Mouse (Mus musculus): ENCODE data around the gene Gpr157. TPM values are rescaled to one million over a fixed set of nuclear protein-coding genes. Genes with fewer than 3 reads are reported as not detected.

The Gpr157 gene
- polyA plus RNA-seq, 1 experiment from 2014 or later: 0.26 TPM

DNA sequence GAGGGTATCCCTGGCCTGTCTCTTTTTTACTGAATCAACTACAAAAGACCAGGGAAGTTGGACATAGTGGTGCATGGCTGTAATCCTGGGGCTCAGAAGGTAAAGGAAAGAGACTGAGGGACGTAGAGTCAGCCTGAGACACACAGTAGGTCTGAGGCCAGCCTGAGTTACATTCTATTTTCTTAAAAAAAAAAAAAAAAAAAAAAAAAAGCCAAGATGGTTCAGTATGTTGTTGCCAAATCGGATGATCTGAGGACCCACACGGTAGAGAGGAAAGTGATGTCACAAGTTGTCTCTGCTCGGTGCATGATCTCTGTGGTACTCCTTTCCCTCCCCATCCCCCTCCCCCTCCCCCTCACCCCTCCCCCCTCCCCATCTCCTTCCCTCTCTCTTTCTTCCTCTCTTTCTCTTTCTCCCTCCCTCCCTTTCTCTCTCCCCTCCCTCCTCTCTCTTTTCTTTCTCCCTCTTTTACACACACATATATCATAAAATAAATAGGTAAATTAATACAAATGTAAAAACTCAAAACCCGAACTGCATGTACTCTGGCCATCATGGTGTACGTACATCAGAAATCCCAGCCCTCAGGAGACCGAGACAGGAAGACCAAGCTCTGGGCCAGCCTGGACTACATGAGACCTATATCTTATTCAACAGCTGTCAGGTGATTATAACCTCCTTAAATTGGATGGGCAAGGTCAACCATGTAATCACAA lies 50.4 kb downstream of the Gpr157 start:
- Histone ChIP-seq H3K9me3 (no peaks in the 10 kb centered on the region), H3K9ac (replicated peaks) (no peak overlapping the region), H3K27ac (no peak overlapping the region), H3K4me2 (replicated peaks) (peak overlapping the region; percentile 44; the same call in 1 of the 2 replicates), H3K27me3 (peaks cover 5% of the 10 kb centered on the region; the same call in 1 of the 2 replicates), H3K36me3 (no peaks in the 10 kb centered on the region), H3K4me1 (replicated peaks) (peaks cover 18% of the 10 kb centered on the region), H3K4me3 (replicated peaks) (no peak overlapping the region)
- 85% methylated on average over 7 of the region's 7 CpGs for WGBS
- ATAC-seq: peak; percentile 28

DNA sequence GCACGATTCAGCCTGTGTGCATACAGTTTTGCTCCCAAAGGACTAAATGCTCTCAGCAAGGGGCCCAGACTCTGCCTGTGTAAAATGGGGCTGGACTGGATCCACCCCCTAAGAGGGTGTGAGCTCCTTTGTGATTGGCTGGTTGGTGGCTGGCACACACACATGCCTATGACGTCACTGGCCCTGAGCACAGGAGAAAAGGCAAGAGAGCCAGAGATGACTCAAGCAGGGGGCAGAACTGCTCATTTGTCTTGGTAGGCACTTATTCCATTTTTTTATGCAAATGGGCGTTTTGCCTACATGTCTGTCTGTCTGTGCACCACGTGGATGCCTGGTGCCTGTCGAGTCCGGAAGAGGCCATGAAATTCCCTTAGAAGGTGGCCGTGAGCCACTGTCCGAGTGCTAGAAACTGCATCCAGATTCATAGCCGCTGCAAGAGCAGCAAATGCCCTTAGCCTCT lies 50.9 kb downstream of the Gpr157 start:
- peak; percentile 74 for ATAC-seq
- Histone ChIP-seq H3K4me3 (replicated peaks) (peak overlapping the region; percentile 30), H3K9ac (replicated peaks) (peak overlapping the region; percentile 50), H3K36me3 (no peaks in the 10 kb centered on the region), H3K27ac (no peak overlapping the region), H3K4me2 (replicated peaks) (peak overlapping the region; percentile 44), H3K9me3 (no peaks in the 10 kb centered on the region), H3K4me1 (replicated peaks) (peaks cover 13% of the 10 kb centered on the region), H3K27me3 (peaks cover 5% of the 10 kb centered on the region; the same call in 1 of the 2 replicates)
- WGBS: 22% methylated on average over 9 of the region's 9 CpGs

DNA sequence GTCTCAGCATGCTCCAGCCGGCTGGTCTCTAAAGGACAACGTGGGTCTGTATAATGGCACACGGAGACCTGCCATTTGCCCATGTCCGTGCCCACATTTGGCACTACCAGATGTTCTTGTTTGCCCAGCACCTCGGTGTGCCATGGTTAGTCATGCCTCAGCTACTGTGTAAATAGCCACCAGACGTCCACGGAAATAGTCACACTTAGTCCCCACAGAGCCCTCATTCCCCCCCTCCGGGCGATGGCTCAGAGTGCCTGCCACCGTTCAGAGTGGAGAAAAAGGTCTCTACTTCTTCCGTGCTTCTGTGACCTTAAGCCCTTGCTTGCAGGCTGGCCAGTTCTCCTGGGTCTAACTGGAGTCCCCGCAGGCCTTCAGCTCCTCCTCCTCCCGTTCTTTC lies 51.9 kb downstream of the Gpr157 start:
- Histone ChIP-seq H3K4me1 (replicated peaks) (peaks cover 11% of the 10 kb centered on the region; the same call in 1 of the 2 replicates), H3K4me2 (replicated peaks) (no peak overlapping the region), H3K27me3 (peaks cover 5% of the 10 kb centered on the region; the same call in 1 of the 2 replicates), H3K9ac (replicated peaks) (no peak overlapping the region), H3K4me3 (replicated peaks) (no peak overlapping the region), H3K36me3 (no peaks in the 10 kb centered on the region), H3K9me3 (no peaks in the 10 kb centered on the region), H3K27ac (no peak overlapping the region)
- ATAC-seq: no peak
- WGBS: 71% methylated on average over 13 of the region's 13 CpGs

DNA sequence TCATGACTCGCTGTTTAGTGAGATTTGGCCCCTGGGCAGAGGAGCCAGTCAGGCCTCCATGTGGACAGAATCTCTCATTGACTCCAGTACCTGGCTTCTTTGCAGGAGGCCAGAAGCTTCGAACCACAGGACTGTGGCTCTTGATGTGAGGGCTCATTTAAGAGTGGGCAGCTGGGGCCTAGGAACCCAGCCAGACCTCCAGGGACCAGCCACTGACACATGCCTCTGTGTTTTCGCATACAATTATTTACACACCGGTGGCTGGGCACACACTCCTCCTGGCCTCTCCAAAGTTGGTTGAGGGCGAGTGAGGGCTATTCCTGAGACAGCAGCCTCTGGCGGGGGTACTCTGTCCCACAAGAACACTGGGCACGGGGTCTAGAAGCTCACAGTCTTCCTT lies 53.2 kb downstream of the Gpr157 start:
- whole genome bisulfite sequencing: 68% methylated on average over 7 of the region's 7 CpGs
- H3K27ac ChIP-seq: no peak overlapping the region

DNA sequence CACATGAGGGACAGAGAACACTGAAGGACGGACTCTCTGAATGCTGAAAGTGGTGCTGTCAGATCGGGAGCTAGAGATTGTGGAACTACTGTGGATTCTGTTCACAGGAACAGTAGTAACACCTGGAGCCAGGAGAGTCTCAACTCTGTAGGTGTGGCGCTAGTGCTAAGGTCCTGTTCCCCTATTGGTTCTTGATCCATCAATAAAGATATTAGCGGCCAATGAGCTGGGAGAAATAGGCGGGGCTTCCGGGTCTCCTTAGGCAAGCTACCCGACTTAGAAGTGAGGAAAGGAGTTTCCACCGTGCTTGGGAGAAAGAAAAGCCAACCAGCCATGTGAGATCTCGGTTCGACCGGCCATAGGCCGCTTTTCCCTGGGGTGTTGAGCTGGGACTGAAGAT lies 57.1 kb downstream of the Gpr157 start:
- Histone ChIP-seq H3K4me1 (replicated peaks) (0 out of 2 replicates have a peak, but pooled peaks cover 4% of the 10 kb centered on the region), H3K4me2 (replicated peaks) (no peak overlapping the region), H3K9me3 (peaks cover 7% of the 10 kb centered on the region), H3K4me3 (replicated peaks) (no peak overlapping the region), H3K27me3 (peaks cover 3% of the 10 kb centered on the region; the same call in 1 of the 2 replicates), H3K9ac (replicated peaks) (no peak overlapping the region), H3K36me3 (no peaks in the 10 kb centered on the region), H3K27ac (no peak overlapping the region)
- ATAC-seq: no peak
- 25% methylated on average over 12 of the region's 12 CpGs for WGBS

More for the DNA sequence above, 53.2 kb downstream of the Gpr157 start:
- H3K27me3 ChIP-seq: peaks cover 5% of the 10 kb centered on the region; the same call in 1 of the 2 replicates
- no peak overlapping the region for H3K4me3 ChIP-seq (replicated peaks)
- no peak overlapping the region for H3K9ac ChIP-seq (replicated peaks)
- no peak overlapping the region for H3K4me2 ChIP-seq (replicated peaks)
- peaks cover 11% of the 10 kb centered on the region; the same call in 1 of the 2 replicates for H3K4me1 ChIP-seq (replicated peaks)
- ATAC-seq: no peak
- H3K36me3 ChIP-seq: no peaks in the 10 kb centered on the region
- no peaks in the 10 kb centered on the region for H3K9me3 ChIP-seq

DNA sequence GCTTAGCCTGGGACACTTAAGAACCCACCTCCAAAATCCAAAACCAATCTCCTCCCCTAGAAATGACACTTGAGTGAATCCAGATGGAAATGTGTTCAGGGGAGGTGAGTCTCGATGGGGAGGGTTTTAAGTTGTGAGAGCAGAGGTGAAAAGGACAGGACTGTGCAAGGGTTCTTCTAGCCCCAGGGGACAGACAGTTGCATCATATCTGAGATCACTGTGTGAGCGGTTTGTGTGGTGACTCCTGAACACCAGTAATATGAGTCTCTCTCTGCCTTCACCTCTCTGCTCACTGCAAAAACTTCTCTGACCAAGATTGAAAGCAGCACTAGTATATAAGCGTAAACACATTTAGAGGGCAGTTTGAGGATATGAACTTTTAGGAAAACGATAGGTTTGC lies 59.1 kb downstream of the Gpr157 start:
- H3K4me3 ChIP-seq (replicated peaks): no peak overlapping the region
- no peak for ATAC-seq
- H3K4me2 ChIP-seq (replicated peaks): no peak overlapping the region
- H3K9ac ChIP-seq (replicated peaks): no peak overlapping the region
- no peaks in the 10 kb centered on the region for H3K27me3 ChIP-seq
- peaks cover 7% of the 10 kb centered on the region for H3K9me3 ChIP-seq
- WGBS: 88% methylated on average over 4 of the region's 4 CpGs
- no peaks in the 10 kb centered on the region for H3K36me3 ChIP-seq
- H3K27ac ChIP-seq: no peak overlapping the region
- no peaks in the 10 kb centered on the region for H3K4me1 ChIP-seq (replicated peaks)

DNA sequence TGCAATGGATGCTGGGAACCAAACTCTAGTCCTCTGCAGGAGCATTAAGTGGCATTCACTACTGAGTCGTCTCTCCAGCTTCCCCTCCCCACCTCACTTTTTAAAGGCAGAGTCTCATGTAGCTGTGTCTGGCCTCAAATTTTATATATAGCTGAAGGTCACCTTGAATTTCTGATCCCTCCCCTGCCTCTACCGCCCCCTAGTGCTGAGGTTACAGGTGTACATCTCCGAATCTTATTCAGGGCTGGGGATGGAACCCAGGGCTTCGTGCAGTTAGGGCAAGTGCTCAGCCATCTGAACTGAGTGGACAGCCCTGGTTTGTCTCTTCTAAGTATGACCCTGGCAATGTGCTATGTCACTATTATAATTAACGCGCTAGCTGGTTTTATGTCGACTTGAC lies 63.9 kb downstream of the Gpr157 start:
- Histone ChIP-seq H3K4me2 (replicated peaks) (no peak overlapping the region), H3K4me3 (replicated peaks) (no peak overlapping the region), H3K9ac (replicated peaks) (no peak overlapping the region), H3K36me3 (no peaks in the 10 kb centered on the region), H3K27me3 (no peaks in the 10 kb centered on the region), H3K9me3 (peaks cover 7% of the 10 kb centered on the region), H3K27ac (no peak overlapping the region), H3K4me1 (replicated peaks) (no peaks in the 10 kb centered on the region)
- no peak for ATAC-seq
- WGBS: 81% methylated on average over 7 of the region's 7 CpGs

DNA sequence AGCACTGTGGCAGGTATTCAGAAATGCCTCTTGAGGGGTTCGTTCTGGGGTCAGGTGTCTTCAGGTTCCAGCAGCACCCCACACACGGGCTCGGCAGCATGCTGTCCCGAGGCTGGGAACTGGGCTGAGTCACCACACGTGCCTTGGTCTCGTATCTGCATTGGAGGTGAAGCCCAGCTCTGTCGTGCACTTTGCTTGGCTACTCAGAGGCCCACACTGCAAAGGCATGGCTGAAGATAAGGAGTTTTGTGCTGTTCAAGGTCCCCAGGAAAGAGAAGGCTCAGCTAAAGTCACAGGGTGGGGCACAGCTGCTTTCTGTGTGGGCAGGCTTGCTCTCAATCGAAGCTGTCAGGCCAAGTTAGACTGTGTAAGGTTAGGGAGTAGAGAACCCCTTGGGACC lies 65.3 kb downstream of the Gpr157 start:
- WGBS: 91% methylated on average over 8 of the region's 8 CpGs
- Histone ChIP-seq H3K4me3 (replicated peaks) (no peak overlapping the region), H3K9ac (replicated peaks) (no peak overlapping the region), H3K4me2 (replicated peaks) (no peak overlapping the region), H3K9me3 (peaks cover 6% of the 10 kb centered on the region), H3K27ac (no peak overlapping the region), H3K36me3 (no peaks in the 10 kb centered on the region), H3K27me3 (no peaks in the 10 kb centered on the region), H3K4me1 (replicated peaks) (no peaks in the 10 kb centered on the region)
- no peak for ATAC-seq

DNA sequence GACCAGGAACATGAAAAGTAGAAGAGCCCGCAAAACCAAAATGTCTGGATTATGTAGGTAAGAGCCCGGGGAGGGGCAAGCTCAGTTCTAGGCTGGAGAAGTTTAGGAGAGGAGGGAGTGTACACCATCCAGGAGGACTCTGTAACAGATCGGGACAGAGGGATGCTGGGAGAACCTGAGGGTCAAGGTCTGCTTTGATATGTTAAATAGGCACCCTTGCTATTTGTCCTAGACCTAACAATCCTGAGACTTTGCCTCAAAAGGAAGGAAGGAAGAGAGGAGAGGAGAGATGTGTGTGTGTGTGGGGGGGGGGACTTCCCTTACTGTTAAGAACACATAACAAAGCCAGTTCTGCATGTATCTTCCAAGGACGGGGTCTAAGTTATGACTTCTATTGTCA lies 68.1 kb downstream of the Gpr157 start:
- Histone ChIP-seq H3K9ac (replicated peaks) (no peak overlapping the region), H3K4me1 (replicated peaks) (no peaks in the 10 kb centered on the region), H3K4me2 (replicated peaks) (no peak overlapping the region), H3K27ac (no peak overlapping the region), H3K27me3 (no peaks in the 10 kb centered on the region), H3K9me3 (no peaks in the 10 kb centered on the region), H3K36me3 (no peaks in the 10 kb centered on the region), H3K4me3 (replicated peaks) (no peak overlapping the region)
- WGBS: 90% methylated on average over 4 of the region's 4 CpGs
- ATAC-seq: no peak

MicroRNAs encoded within 50 kb of the gene (microRNA counts, 519-probe panel; counts per million panel counts)
- 110 counts per million, percentile 56 among the panel's probes with 10 or more counts for microRNA mmu-miR-34a

Small RNAs within 50 kb of the gene (microRNA-seq; reads per million reads assigned to microRNA genes)
- gene Mir34a: 60.4 reads per million, percentile 49 among the genes with 10 or more reads in this experiment

Other genes with a start within 250 kb of the Gpr157 start
- 4.0 and 4.8 TPM in 2 replicates for gene Spsb1, start 132.3 kb upstream of the Gpr157 start, polyA plus RNA-seq (2015; fragmentation: Nextera tagmentation; extraction: Ambion mirVana)
- gene H6pd, start 78.3 kb upstream of the Gpr157 start, polyA plus RNA-seq (2015; fragmentation: Nextera tagmentation; extraction: Ambion mirVana): 1.7 and 1.9 TPM in 2 replicates
- gene Slc2a5, start 31.9 kb downstream of the Gpr157 start, polyA plus RNA-seq (2015; fragmentation: Nextera tagmentation; extraction: Ambion mirVana): 1.7 and 2.0 TPM in 2 replicates
- gene Slc2a7, start 61.6 kb downstream of the Gpr157 start, polyA plus RNA-seq (2015; fragmentation: Nextera tagmentation; extraction: Ambion mirVana): not detected in 2 replicates
- not detected in 2 replicates for gene Car6, start 114.0 kb downstream of the Gpr157 start, polyA plus RNA-seq (2015; fragmentation: Nextera tagmentation; extraction: Ambion mirVana)
- gene Eno1, start 149.4 kb downstream of the Gpr157 start, polyA plus RNA-seq (2015; fragmentation: Nextera tagmentation; extraction: Ambion mirVana): 945 and 955 TPM in 2 replicates
- 42.4 and 43.6 TPM in 2 replicates for gene Rere, start 194.3 kb downstream of the Gpr157 start, polyA plus RNA-seq (2015; fragmentation: Nextera tagmentation; extraction: Ambion mirVana)